Mouse (Mus musculus): ENCODE measurements at regions not wholly inside any gene's neighbourhood (a gene's known extent, or its start where the extent isn't known, plus 50 kb on each side); places are given as distances from the start of the nearest gene placed in this dataset.

DNA sequence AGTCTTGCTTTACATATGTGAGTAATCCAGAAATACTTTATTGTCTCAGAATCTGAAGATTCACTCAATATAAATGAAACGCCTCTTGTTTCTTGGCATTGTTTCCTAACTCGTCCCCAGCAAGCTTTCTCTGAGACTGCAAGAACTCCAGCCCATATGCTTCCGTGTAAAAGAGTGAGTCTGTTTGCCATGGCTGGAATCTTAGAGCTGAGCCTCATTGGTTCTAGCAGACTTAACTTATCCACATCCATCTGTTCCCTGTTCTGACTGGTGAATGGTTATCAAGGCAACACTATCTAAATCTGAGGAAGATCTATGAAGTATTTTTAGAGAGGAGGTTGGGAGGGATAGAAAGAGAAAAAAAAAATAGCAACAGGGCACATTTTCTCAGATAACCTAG is 59.9 kb upstream of the Arhgef26 start:
- no peak for TF ChIP-seq CTCF (conservative IDR thresholded peaks at IDR 0.05; ENCODE audit: low read length)
- TF ChIP-seq NANOG (IDR thresholded peaks at IDR 0.05; ENCODE audit: borderline replicate concordance, low read length), result no peak

Data from E14TG2a.4 (cell line).